Mouse (Mus musculus) brown adipose tissue, adult 24 weeks (tissue): Measurements from ENCODE around the gene Trmt2a. TPM values are rescaled to one million over a fixed set of nuclear protein-coding genes. Genes with fewer than 3 reads are reported as not detected.
"Not testable (repeated sequence)": the region's sequence is repeated elsewhere in the genome, so short reads cannot be mapped to it uniquely, and the experiment has no call there.

ENCODE experiments used
- H3K27ac ChIP-seq: fragments of 200-500 bp; replicated peaks from 2 replicates; pipeline ENCODE4 v1.5.1; 2012; ENCODE audit warnings: low read depth, mild to moderate bottlenecking, low read length
- H3K4me1 ChIP-seq: fragments of 200-500 bp; 2 replicates; pipeline ENCODE4 v1.6.1; 2012; ENCODE audit warnings: low read length, mixed read lengths; ENCODE audit not compliant: control insufficient read depth, insufficient read depth, insufficient read length
- H3K4me3 ChIP-seq: fragments of 200-500 bp; 2 replicates; pipeline ENCODE4 v1.5.1; 2012; ENCODE audit warnings: low read depth, mild to moderate bottlenecking, low read length, moderate library complexity; ENCODE audit not compliant: insufficient read depth
- polyA plus RNA-seq: library from polyadenylated mRNA; stranded (reverse); fragments of >200 nt; gene quantifications from 2 replicates; pipeline ENCODE4 v1.2.4, GENCODE M21; 2012; ENCODE audit not compliant: missing spikeins, insufficient read depth, insufficient read length

Gene Trmt2a
- polyA plus RNA-seq, 1 experiment: 23.3 TPM

- Histone ChIP-seq H3K27ac (peak overlapping the region; percentile 16; the same call in 1 of the 2 replicates), H3K4me1 (peaks cover 7% of the 10 kb centered on the region), H3K4me3 (peak overlapping the region; percentile 82)
Measured at GRCm38 (mm10) chr16:18247521-18248399, 719 bp upstream of the Trmt2a start.

GRCm38 (mm10) chr16:18249364-18249967 is 987 bp downstream of the Trmt2a start:
- Histone ChIP-seq H3K4me3 (peak overlapping the region; percentile 98), H3K27ac (peak overlapping the region; percentile 93), H3K4me1 (peaks cover 7% of the 10 kb centered on the region)

GRCm38 (mm10) chr16:18250231-18250630 is 1.8 kb downstream of the Trmt2a start:
- H3K4me1 ChIP-seq: peaks cover 7% of the 10 kb centered on the region
- H3K4me3 ChIP-seq: no peak overlapping the region
- no peak overlapping the region for H3K27ac ChIP-seq

GRCm38 (mm10) chr16:18250828-18251790 is 2.6 kb downstream of the Trmt2a start:
- Histone ChIP-seq H3K4me3 (no peak overlapping the region), H3K27ac (no peak overlapping the region), H3K4me1 (peaks cover 7% of the 10 kb centered on the region)

- Histone ChIP-seq H3K4me1 (peaks cover 5% of the 10 kb centered on the region), H3K4me3 (no peak overlapping the region), H3K27ac (no peak overlapping the region)
Measured at GRCm38 (mm10) chr16:18252736-18253135, 4.3 kb downstream of the Trmt2a start.

GRCm38 (mm10) chr16:18253866-18254265 is 5.4 kb downstream of the Trmt2a start:
- H3K4me1 ChIP-seq: peaks cover 5% of the 10 kb centered on the region
- H3K27ac ChIP-seq: no peak overlapping the region

GRCm38 (mm10) chr16:18258221-18258620 is 9.7 kb downstream of the Trmt2a start, which contains the start of gene Gm49776:
Gene Gm49776 (minus strand): TSS chr16:18258321.
- H3K27ac ChIP-seq: no peak within 1 kb of the TSS
- no peaks in the 10 kb centered on the region for H3K4me1 ChIP-seq
- no peak within 1 kb of the TSS for H3K4me3 ChIP-seq

More at GRCm38 (mm10) chr16:18253866-18254265, 5.4 kb downstream of the Trmt2a start:
- H3K4me3 ChIP-seq: no peak overlapping the region

- no peak overlapping the region for H3K27ac ChIP-seq
- no peaks in the 10 kb centered on the region for H3K4me1 ChIP-seq
- H3K4me3 ChIP-seq: no peak overlapping the region
Measured at GRCm38 (mm10) chr16:18265024-18265423, 16.5 kb downstream of the Trmt2a start.

- no peaks in the 10 kb centered on the region for H3K4me1 ChIP-seq
- no peak overlapping the region for H3K27ac ChIP-seq
- no peak overlapping the region for H3K4me3 ChIP-seq
Measured at GRCm38 (mm10) chr16:18268182-18268581, 19.7 kb downstream of the Trmt2a start.

GRCm38 (mm10) chr16:18275166-18275565 is 26.7 kb downstream of the Trmt2a start:
- no peak overlapping the region for H3K27ac ChIP-seq
- no peak overlapping the region for H3K4me3 ChIP-seq
- H3K4me1 ChIP-seq: no peaks in the 10 kb centered on the region

GRCm38 (mm10) chr16:18288166-18288565 is 39.7 kb downstream of the Trmt2a start:
- H3K27ac ChIP-seq: no peak overlapping the region
- peaks cover 7% of the 10 kb centered on the region; the same call in 1 of the 2 replicates for H3K4me1 ChIP-seq
- peak overlapping the region; percentile 98 for H3K4me3 ChIP-seq

GRCm38 (mm10) chr16:18288581-18289061 is 40.1 kb downstream of the Trmt2a start:
- peak overlapping the region; percentile 83 for H3K27ac ChIP-seq
- peak overlapping the region; percentile 98 for H3K4me3 ChIP-seq
- peaks cover 7% of the 10 kb centered on the region; the same call in 1 of the 2 replicates for H3K4me1 ChIP-seq

GRCm38 (mm10) chr16:18289067-18289588 is 40.6 kb downstream of the Trmt2a start, which contains the start of gene Dgcr8:
Gene Dgcr8 (minus strand): TSS chr16:18289246.
- peaks cover 7% of the 10 kb centered on the region; the same call in 1 of the 2 replicates for H3K4me1 ChIP-seq
- H3K4me3 ChIP-seq: peak within 1 kb of the TSS; percentile 98
- H3K27ac ChIP-seq: peak within 1 kb of the TSS; percentile 83

- H3K4me1 ChIP-seq, H3K27ac ChIP-seq: not testable (repeated sequence)
- peak overlapping the region; percentile 69 for H3K4me3 ChIP-seq
Measured at GRCm38 (mm10) chr16:18289614-18290013, 41.1 kb downstream of the Trmt2a start.
